Mouse (Mus musculus): ENCODE measurements around the gene Wnt4. TPM values are rescaled to one million over a fixed set of nuclear protein-coding genes. Genes with fewer than 3 reads are reported as not detected.

The Wnt4 gene
- polyA plus RNA-seq, 1 experiment from 2014 or later = 0.48 TPM

GRCm38 (mm10) chr4:137253601-137254000 lies 23.7 kb upstream of the Wnt4 start:
- H3K4me1 ChIP-seq (replicated peaks; ENCODE audit: control insufficient read depth, insufficient read depth, low read length) = 0 out of 2 replicates have a peak, but pooled peaks cover 2% of the 10 kb centered on the region
- H3K9me3 ChIP-seq (ENCODE audit: control insufficient read depth, low read length) = no peaks in the 10 kb centered on the region; the same call in 1 of the 2 replicates
- no peak overlapping the region for H3K27ac ChIP-seq (ENCODE audit: low read length)
- WGBS = 55% methylated on average over 11 of the region's 11 CpGs
- no peaks in the 10 kb centered on the region for H3K36me3 ChIP-seq (ENCODE audit: control insufficient read depth, insufficient read depth, low read length)
- no peak overlapping the region for H3K4me3 ChIP-seq (ENCODE audit: low read length)
- H3K9ac ChIP-seq (ENCODE audit: low read length) = no peak overlapping the region
- H3K4me2 ChIP-seq (ENCODE audit: low read depth, low read length) = no peak overlapping the region
- no peak for ATAC-seq (ENCODE audit: low read depth)
- no peaks in the 10 kb centered on the region for H3K27me3 ChIP-seq (ENCODE audit: control insufficient read depth, insufficient read depth, low read depth, low read length)

GRCm38 (mm10) chr4:137254206-137254976 lies 22.9 kb upstream of the Wnt4 start:
- WGBS = 67% methylated on average over 17 of the region's 17 CpGs
- H3K27ac ChIP-seq (ENCODE audit: low read length) = no peak overlapping the region
- no peaks in the 10 kb centered on the region; the same call in 1 of the 2 replicates for H3K9me3 ChIP-seq (ENCODE audit: control insufficient read depth, low read length)
- ATAC-seq (ENCODE audit: low read depth) = no peak
- H3K4me2 ChIP-seq (ENCODE audit: low read depth, low read length) = no peak overlapping the region
- no peak overlapping the region for H3K9ac ChIP-seq (ENCODE audit: low read length)
- H3K4me1 ChIP-seq (replicated peaks; ENCODE audit: control insufficient read depth, insufficient read depth, low read length) = 0 out of 2 replicates have a peak, but pooled peaks cover 2% of the 10 kb centered on the region
- no peaks in the 10 kb centered on the region for H3K36me3 ChIP-seq (ENCODE audit: control insufficient read depth, insufficient read depth, low read length)
- no peaks in the 10 kb centered on the region for H3K27me3 ChIP-seq (ENCODE audit: control insufficient read depth, insufficient read depth, low read depth, low read length)
- H3K4me3 ChIP-seq (ENCODE audit: low read length) = no peak overlapping the region

GRCm38 (mm10) chr4:137255568-137255967 lies 21.7 kb upstream of the Wnt4 start:
- WGBS = 59% methylated on average over 8 of the region's 8 CpGs
- no peak overlapping the region for H3K4me3 ChIP-seq (ENCODE audit: low read length)
- no peak overlapping the region for H3K4me2 ChIP-seq (ENCODE audit: low read depth, low read length)
- no peak overlapping the region for H3K9ac ChIP-seq (ENCODE audit: low read length)
- no peaks in the 10 kb centered on the region for H3K36me3 ChIP-seq (ENCODE audit: control insufficient read depth, insufficient read depth, low read length)
- H3K9me3 ChIP-seq (ENCODE audit: control insufficient read depth, low read length) = no peaks in the 10 kb centered on the region; the same call in 1 of the 2 replicates
- 0 out of 2 replicates have a peak, but pooled peaks cover 2% of the 10 kb centered on the region for H3K4me1 ChIP-seq (replicated peaks; ENCODE audit: control insufficient read depth, insufficient read depth, low read length)
- no peak overlapping the region for H3K27ac ChIP-seq (ENCODE audit: low read length)
- no peaks in the 10 kb centered on the region for H3K27me3 ChIP-seq (ENCODE audit: control insufficient read depth, insufficient read depth, low read depth, low read length)
- ATAC-seq (ENCODE audit: low read depth) = no peak

DNA sequence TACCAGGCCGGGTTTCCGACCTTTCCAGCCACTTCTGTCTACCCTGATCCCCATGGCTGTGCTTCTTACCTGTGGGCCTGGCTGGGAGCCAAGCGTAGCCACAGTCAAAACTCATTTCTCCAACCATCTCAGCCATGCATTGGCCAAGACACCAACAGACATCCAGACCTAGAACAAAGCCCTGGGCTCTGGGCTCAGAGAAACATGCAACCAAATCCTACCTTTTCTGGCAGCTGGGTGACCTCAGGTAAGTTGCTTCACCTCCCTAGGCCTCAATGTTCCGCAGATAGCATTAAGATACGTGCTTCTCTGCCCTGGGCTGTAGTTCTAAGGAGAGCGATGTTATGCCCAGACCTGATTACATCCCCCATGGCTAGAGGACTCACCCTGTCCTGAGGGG lies 15.5 kb upstream of the Wnt4 start:
- no peak overlapping the region for H3K9ac ChIP-seq (ENCODE audit: low read length)
- H3K9me3 ChIP-seq (ENCODE audit: control insufficient read depth, low read length) = no peaks in the 10 kb centered on the region
- no peaks in the 10 kb centered on the region for H3K36me3 ChIP-seq (ENCODE audit: control insufficient read depth, insufficient read depth, low read length)
- 77% methylated on average over 6 of the region's 6 CpGs for WGBS
- H3K4me2 ChIP-seq (ENCODE audit: low read depth, low read length) = no peak overlapping the region
- ATAC-seq (ENCODE audit: low read depth) = no peak
- H3K27ac ChIP-seq (ENCODE audit: low read length) = no peak overlapping the region
- no peaks in the 10 kb centered on the region for H3K4me1 ChIP-seq (replicated peaks; ENCODE audit: control insufficient read depth, insufficient read depth, low read length)
- no peaks in the 10 kb centered on the region for H3K27me3 ChIP-seq (ENCODE audit: control insufficient read depth, insufficient read depth, low read depth, low read length)
- H3K4me3 ChIP-seq (ENCODE audit: low read length) = no peak overlapping the region

GRCm38 (mm10) chr4:137264066-137264465 lies 13.2 kb upstream of the Wnt4 start:
- H3K27ac ChIP-seq (ENCODE audit: low read length) = no peak overlapping the region
- no peaks in the 10 kb centered on the region for H3K27me3 ChIP-seq (ENCODE audit: control insufficient read depth, insufficient read depth, low read depth, low read length)
- no peaks in the 10 kb centered on the region for H3K36me3 ChIP-seq (ENCODE audit: control insufficient read depth, insufficient read depth, low read length)
- whole genome bisulfite sequencing = 66% methylated on average over 13 of the region's 13 CpGs
- H3K9me3 ChIP-seq (ENCODE audit: control insufficient read depth, low read length) = no peaks in the 10 kb centered on the region
- H3K9ac ChIP-seq (ENCODE audit: low read length) = no peak overlapping the region
- no peaks in the 10 kb centered on the region for H3K4me1 ChIP-seq (replicated peaks; ENCODE audit: control insufficient read depth, insufficient read depth, low read length)
- no peak for ATAC-seq (ENCODE audit: low read depth)
- H3K4me2 ChIP-seq (ENCODE audit: low read depth, low read length) = no peak overlapping the region
- no peak overlapping the region for H3K4me3 ChIP-seq (ENCODE audit: low read length)

- ATAC-seq (ENCODE audit: low read depth) = no peak
- 75% methylated on average over 5 of the region's 5 CpGs for WGBS
- H3K36me3 ChIP-seq (ENCODE audit: control insufficient read depth, insufficient read depth, low read length) = no peaks in the 10 kb centered on the region
Measured at GRCm38 (mm10) chr4:137265116-137265515, 12.2 kb upstream of the Wnt4 start.

GRCm38 (mm10) chr4:137268541-137268940 lies 8.7 kb upstream of the Wnt4 start:
- H3K4me2 ChIP-seq (ENCODE audit: low read depth, low read length) = no peak overlapping the region
- no peaks in the 10 kb centered on the region; the same call in 1 of the 2 replicates for H3K27me3 ChIP-seq (ENCODE audit: control insufficient read depth, insufficient read depth, low read depth, low read length)
- no peak overlapping the region for H3K9ac ChIP-seq (ENCODE audit: low read length)
- WGBS = 66% methylated on average over 8 of the region's 8 CpGs
- H3K4me3 ChIP-seq (ENCODE audit: low read length) = no peak overlapping the region
- no peaks in the 10 kb centered on the region for H3K9me3 ChIP-seq (ENCODE audit: control insufficient read depth, low read length)
- H3K4me1 ChIP-seq (replicated peaks; ENCODE audit: control insufficient read depth, insufficient read depth, low read length) = 0 out of 2 replicates have a peak, but pooled peaks cover 3% of the 10 kb centered on the region
- no peaks in the 10 kb centered on the region for H3K36me3 ChIP-seq (ENCODE audit: control insufficient read depth, insufficient read depth, low read length)
- ATAC-seq (ENCODE audit: low read depth) = no peak
- no peak overlapping the region for H3K27ac ChIP-seq (ENCODE audit: low read length)

More at GRCm38 (mm10) chr4:137265116-137265515, 12.2 kb upstream of the Wnt4 start:
- no peaks in the 10 kb centered on the region for H3K9me3 ChIP-seq (ENCODE audit: control insufficient read depth, low read length)
- no peaks in the 10 kb centered on the region for H3K27me3 ChIP-seq (ENCODE audit: control insufficient read depth, insufficient read depth, low read depth, low read length)
- no peak overlapping the region for H3K9ac ChIP-seq (ENCODE audit: low read length)
- H3K27ac ChIP-seq (ENCODE audit: low read length) = no peak overlapping the region
- no peak overlapping the region for H3K4me3 ChIP-seq (ENCODE audit: low read length)
- no peak overlapping the region for H3K4me2 ChIP-seq (ENCODE audit: low read depth, low read length)
- H3K4me1 ChIP-seq (replicated peaks; ENCODE audit: control insufficient read depth, insufficient read depth, low read length) = no peaks in the 10 kb centered on the region

DNA sequence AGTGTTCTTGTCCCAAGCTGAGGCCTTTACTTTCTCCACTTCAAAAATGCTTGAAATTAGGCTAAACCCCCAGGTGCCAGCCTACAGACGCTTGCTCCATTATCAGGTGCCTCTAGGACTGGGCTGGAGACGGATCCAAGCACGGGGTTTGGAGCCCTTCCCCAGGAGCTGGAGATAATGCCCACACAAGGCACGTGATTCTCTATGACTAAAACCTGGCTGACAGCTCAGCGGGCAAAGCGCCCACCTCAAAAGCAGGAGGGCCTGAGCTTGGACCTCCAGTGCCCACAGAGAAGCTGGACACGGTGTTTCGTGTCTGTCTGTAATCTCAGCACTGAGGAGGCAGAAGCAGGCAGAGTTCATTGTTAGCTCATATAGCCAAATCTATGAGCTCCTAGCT lies 5.4 kb upstream of the Wnt4 start:
- 64% methylated on average over 8 of the region's 8 CpGs for WGBS
- Histone ChIP-seq H3K4me2 (ENCODE audit: low read depth, low read length) (no peak overlapping the region), H3K4me1 (replicated peaks; ENCODE audit: control insufficient read depth, insufficient read depth, low read length) (peaks cover 5% of the 10 kb centered on the region), H3K9me3 (ENCODE audit: control insufficient read depth, low read length) (no peaks in the 10 kb centered on the region), H3K27ac (ENCODE audit: low read length) (no peak overlapping the region), H3K4me3 (ENCODE audit: low read length) (no peak overlapping the region), H3K27me3 (ENCODE audit: control insufficient read depth, insufficient read depth, low read depth, low read length) (peaks cover 23% of the 10 kb centered on the region), H3K9ac (ENCODE audit: low read length) (no peak overlapping the region), H3K36me3 (ENCODE audit: control insufficient read depth, insufficient read depth, low read length) (no peaks in the 10 kb centered on the region)
- no peak for ATAC-seq (ENCODE audit: low read depth)

GRCm38 (mm10) chr4:137274304-137274703 lies 3.0 kb upstream of the Wnt4 start:
- ATAC-seq (ENCODE audit: low read depth) = no peak
- 5% methylated on average over 6 of the region's 6 CpGs for WGBS
- no peak overlapping the region for H3K27ac ChIP-seq (ENCODE audit: low read length)

More at GRCm38 (mm10) chr4:137274304-137274703, 3.0 kb upstream of the Wnt4 start:
- Histone ChIP-seq H3K9me3 (ENCODE audit: control insufficient read depth, low read length) (no peaks in the 10 kb centered on the region), H3K27me3 (ENCODE audit: control insufficient read depth, insufficient read depth, low read depth, low read length) (peaks cover 45% of the 10 kb centered on the region), H3K36me3 (ENCODE audit: control insufficient read depth, insufficient read depth, low read length) (no peaks in the 10 kb centered on the region), H3K9ac (ENCODE audit: low read length) (no peak overlapping the region), H3K4me2 (ENCODE audit: low read depth, low read length) (no peak overlapping the region), H3K4me3 (ENCODE audit: low read length) (no peak overlapping the region), H3K4me1 (replicated peaks; ENCODE audit: control insufficient read depth, insufficient read depth, low read length) (peaks cover 22% of the 10 kb centered on the region)
